Mouse (Mus musculus): ENCODE measurements around the gene Pqbp1. TPM values are rescaled to one million over a fixed set of nuclear protein-coding genes. Genes with fewer than 3 reads are reported as not detected.

Pqbp1 gene
- total and polyA plus RNA-seq, 3 experiments = 94.3 to 119 (median 96.6) TPM

- peaks cover 0 to 4% of the 10 kb centered on the region in 2 experiments; a peak in 1 of 4 replicates for H3K4me1 ChIP-seq (ENCODE audit: control insufficient read depth in 1 of 2, insufficient read depth in 2 of 2)
- no peaks in the 10 kb centered on the region for H3K27me3 ChIP-seq (replicated peaks)
- peaks cover 4 to 15% of the 10 kb centered on the region in 2 experiments for H3K36me3 ChIP-seq (replicated peaks in 1 of 2; ENCODE audit: control insufficient read depth in 1 of 2, insufficient read depth in 1 of 2, low read length in 1 of 2)
- H3K27ac ChIP-seq (ENCODE audit: insufficient read depth, low read depth) = no peak within 1 kb of the TSS
- 0 out of 2 replicates have a peak, but pooled peaks have one; percentile 30 for TF ChIP-seq NELFE (IDR thresholded peaks at IDR 0.05; ENCODE audit: low read depth, low read length)
- no peak for TF ChIP-seq GABPA (IDR thresholded peaks at IDR 0.05; ENCODE audit: insufficient replicate concordance, low read depth, low read length)
- no peak for TF ChIP-seq NRF1 (IDR thresholded peaks at IDR 0.05; ENCODE audit: low read depth, low read length)
- peak; percentile 70 for TF ChIP-seq POLR2A (IDR thresholded peaks at IDR 0.05; ENCODE audit: low read depth, low read length)
- no peak for TF ChIP-seq ZC3H11A (IDR thresholded peaks at IDR 0.05; ENCODE audit: low read depth, low read length)
- 0 out of 2 replicates have a peak, but pooled peaks have one; percentile 23 for TF ChIP-seq TCF12 (IDR thresholded peaks at IDR 0.05; ENCODE audit: low read depth, low read length)
- no peaks in the 10 kb centered on the region for H3K79me2 ChIP-seq (replicated peaks; ENCODE audit: control insufficient read depth, extremely low read depth, insufficient read depth, poor library complexity, severe bottlenecking)
- peak within 1 kb of the TSS; percentile 79 for H3K9ac ChIP-seq (ENCODE audit: insufficient read depth, low read depth)
- dilution Hi-C loops (cut with MboI; ENCODE audit: extremely low pct_ligation_motif_present, extremely low pct_unique_long_range_greater_than_20kb, low sequenced_read_pairs) = no loop called here
- no peaks in the 10 kb centered on the region for H3K9me3 ChIP-seq (replicated peaks; ENCODE audit: low read length)
- no peak for DNase-seq (ENCODE audit: extremely low read depth)
- peak within 1 kb of the TSS; percentile 52 to 64 (median 58) for H3K4me3 ChIP-seq (replicated peaks in 1 of 3; ENCODE audit: low read depth in 2 of 3, low read length in 2 of 3, poor library complexity in 1 of 3)
- in situ Hi-C loops (cut with MboI; ENCODE audit: low pct_ligation_motif_present, low pct_unique_long_range_greater_than_20kb, low sequenced_read_pairs) = no loop called here
- H3K4me2 ChIP-seq (ENCODE audit: insufficient read depth, low read depth, poor library complexity, severe bottlenecking) = peak within 1 kb of the TSS; percentile 75
Observed at GRCm38 (mm10) chrX:7947108-7947899, 48.2 kb upstream of the Pqbp1 start, which contains the start of gene Hdac6. Gene Hdac6 (minus strand): TSS chrX:7947889.

- Histone ChIP-seq H3K9me3 (replicated peaks; ENCODE audit: low read length) (no peaks in the 10 kb centered on the region), H3K4me3 (replicated peaks in 1 of 3; ENCODE audit: low read depth in 2 of 3, low read length in 2 of 3, poor library complexity in 1 of 3) (no peak overlapping the region), H3K27ac (ENCODE audit: insufficient read depth, low read depth) (no peak overlapping the region), H3K9ac (ENCODE audit: insufficient read depth, low read depth) (no peak overlapping the region), H3K4me1 (ENCODE audit: control insufficient read depth in 1 of 2, insufficient read depth in 2 of 2) (peaks cover 0 to 4% of the 10 kb centered on the region in 2 experiments; a peak in 1 of 4 replicates), H3K79me2 (replicated peaks; ENCODE audit: control insufficient read depth, extremely low read depth, insufficient read depth, poor library complexity, severe bottlenecking) (no peaks in the 10 kb centered on the region), H3K4me2 (ENCODE audit: insufficient read depth, low read depth, poor library complexity, severe bottlenecking) (no peak overlapping the region), H3K27me3 (replicated peaks) (no peaks in the 10 kb centered on the region), H3K36me3 (replicated peaks in 1 of 2; ENCODE audit: control insufficient read depth in 1 of 2, insufficient read depth in 1 of 2, low read length in 1 of 2) (peaks cover 11 to 27% of the 10 kb centered on the region in 2 experiments)
- dilution Hi-C loops (cut with MboI; ENCODE audit: extremely low pct_ligation_motif_present, extremely low pct_unique_long_range_greater_than_20kb, low sequenced_read_pairs) (no loop called here), in situ Hi-C loops (cut with MboI; ENCODE audit: low pct_ligation_motif_present, low pct_unique_long_range_greater_than_20kb, low sequenced_read_pairs) (no loop called here)
- DNase-seq (ENCODE audit: extremely low read depth) = no peak
- no peak for TF ChIP-seq ZKSCAN1 (IDR thresholded peaks at IDR 0.05; ENCODE audit: borderline replicate concordance, low read depth, low read length)
- no peak for TF ChIP-seq JUND (conservative IDR thresholded peaks at IDR 0.05; ENCODE audit: low read depth, low read length)
Observed at GRCm38 (mm10) chrX:7945618-7946017, 46.5 kb upstream of the Pqbp1 start.

DNA sequence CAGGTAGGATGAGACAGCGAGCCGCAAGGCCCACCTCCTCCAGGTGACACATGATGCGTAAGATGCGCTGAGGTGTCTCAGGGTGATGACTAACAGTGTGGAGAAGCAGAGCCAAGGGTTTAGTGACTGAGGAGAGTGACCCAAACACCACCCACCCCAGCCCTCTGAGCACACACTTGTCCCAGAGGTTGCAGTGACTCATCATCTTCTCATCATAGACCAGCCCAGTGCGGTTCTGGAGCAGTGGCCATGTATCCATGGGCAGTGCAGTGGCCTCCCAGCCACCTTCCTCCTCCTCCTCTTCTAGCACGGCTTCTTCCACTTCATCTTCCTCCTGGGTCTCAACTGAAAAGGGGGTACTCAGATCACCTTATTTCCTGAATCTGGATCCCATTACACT, 38.6 kb upstream of the Pqbp1 start:
- no peak overlapping the region for H3K27ac ChIP-seq (ENCODE audit: insufficient read depth, low read depth)
- dilution Hi-C loops (cut with MboI; ENCODE audit: extremely low pct_ligation_motif_present, extremely low pct_unique_long_range_greater_than_20kb, low sequenced_read_pairs) = no loop called here

More for the DNA sequence above, 38.6 kb upstream of the Pqbp1 start:
- Histone ChIP-seq H3K4me2 (ENCODE audit: insufficient read depth, low read depth, poor library complexity, severe bottlenecking) (no peak overlapping the region), H3K4me1 (ENCODE audit: control insufficient read depth in 1 of 2, insufficient read depth in 2 of 2) (no peaks in the 10 kb centered on the region), H3K36me3 (replicated peaks in 1 of 2; ENCODE audit: control insufficient read depth in 1 of 2, insufficient read depth in 1 of 2, low read length in 1 of 2) (peaks cover 35 to 69% of the 10 kb centered on the region in 2 experiments), H3K79me2 (replicated peaks; ENCODE audit: control insufficient read depth, extremely low read depth, insufficient read depth, poor library complexity, severe bottlenecking) (no peaks in the 10 kb centered on the region), H3K27me3 (replicated peaks) (no peaks in the 10 kb centered on the region), H3K9ac (ENCODE audit: insufficient read depth, low read depth) (no peak overlapping the region), H3K9me3 (replicated peaks; ENCODE audit: low read length) (no peaks in the 10 kb centered on the region), H3K4me3 (replicated peaks in 1 of 3; ENCODE audit: low read depth in 2 of 3, low read length in 2 of 3, poor library complexity in 1 of 3) (no peak overlapping the region)
- TF ChIP-seq ZC3H11A (IDR thresholded peaks at IDR 0.05; ENCODE audit: low read depth, low read length) = no peak
- no peak for TF ChIP-seq USF1 (IDR thresholded peaks at IDR 0.05; ENCODE audit: low read depth, low read length)
- TF ChIP-seq NRF1 (IDR thresholded peaks at IDR 0.05; ENCODE audit: low read depth, low read length) = no peak
- TF ChIP-seq ZMIZ1 (IDR thresholded peaks at IDR 0.05; ENCODE audit: low read depth, low read length) = no peak
- no peak for TF ChIP-seq UBTF (IDR thresholded peaks at IDR 0.05; ENCODE audit: low read depth, low read length)
- TF ChIP-seq RAD21 (IDR thresholded peaks at IDR 0.05; ENCODE audit: low read depth, low read length) = no peak
- TF ChIP-seq MXI1 (IDR thresholded peaks at IDR 0.05; ENCODE audit: low read depth, low read length) = no peak
- no peak for TF ChIP-seq HCFC1 (IDR thresholded peaks at IDR 0.05; ENCODE audit: low read depth, low read length)
- no peak for TF ChIP-seq SIN3A (IDR thresholded peaks at IDR 0.05; ENCODE audit: low read length)
- TF ChIP-seq ELF1 (IDR thresholded peaks at IDR 0.05; ENCODE audit: low read depth, low read length) = no peak
- TF ChIP-seq ZNF384 (IDR thresholded peaks at IDR 0.05; ENCODE audit: low read depth, low read length) = no peak
- TF ChIP-seq POLR2A (IDR thresholded peaks at IDR 0.05; ENCODE audit: low read depth, low read length) = no peak
- no peak for TF ChIP-seq CTCF (conservative IDR thresholded peaks at IDR 0.05 in 1 of 2, IDR thresholded peaks at IDR 0.05 in 1 of 2; ENCODE audit: low read depth in 2 of 2, low read length in 2 of 2)
- no peak for TF ChIP-seq IRF4 (IDR thresholded peaks at IDR 0.05; ENCODE audit: low read depth, low read length)
- no peak for TF ChIP-seq GABPA (IDR thresholded peaks at IDR 0.05; ENCODE audit: insufficient replicate concordance, low read depth, low read length)
- no peak for TF ChIP-seq MAFK (IDR thresholded peaks at IDR 0.05; ENCODE audit: insufficient replicate concordance, low read length)
- TF ChIP-seq TBP (conservative IDR thresholded peaks at IDR 0.05; ENCODE audit: low read depth, low read length) = no peak
- no peak for TF ChIP-seq MAZ (IDR thresholded peaks at IDR 0.05; ENCODE audit: low read depth, low read length)
- TF ChIP-seq JUND (conservative IDR thresholded peaks at IDR 0.05; ENCODE audit: low read depth, low read length) = no peak
- in situ Hi-C loops (cut with MboI; ENCODE audit: low pct_ligation_motif_present, low pct_unique_long_range_greater_than_20kb, low sequenced_read_pairs) = no loop called here
- no peak for DNase-seq (ENCODE audit: extremely low read depth)

All from CH12.LX (cell line).